Mouse (Mus musculus) frontal cortex, adult (tissue): ENCODE measurements around the gene Mfsd11.
A peak's percentile ranks its signal among the peaks of the same experiment; 100 is the strongest.

Source experiments
- ATAC-seq: cut with Nextera tagmentation; 2 replicates; pipeline ENCODE4 v1.9.2; 2017; ENCODE audit warnings: mild to moderate bottlenecking, moderate library complexity, mixed read lengths; ENCODE audit not compliant: low TSS enrichment

The Mfsd11 gene

DNA sequence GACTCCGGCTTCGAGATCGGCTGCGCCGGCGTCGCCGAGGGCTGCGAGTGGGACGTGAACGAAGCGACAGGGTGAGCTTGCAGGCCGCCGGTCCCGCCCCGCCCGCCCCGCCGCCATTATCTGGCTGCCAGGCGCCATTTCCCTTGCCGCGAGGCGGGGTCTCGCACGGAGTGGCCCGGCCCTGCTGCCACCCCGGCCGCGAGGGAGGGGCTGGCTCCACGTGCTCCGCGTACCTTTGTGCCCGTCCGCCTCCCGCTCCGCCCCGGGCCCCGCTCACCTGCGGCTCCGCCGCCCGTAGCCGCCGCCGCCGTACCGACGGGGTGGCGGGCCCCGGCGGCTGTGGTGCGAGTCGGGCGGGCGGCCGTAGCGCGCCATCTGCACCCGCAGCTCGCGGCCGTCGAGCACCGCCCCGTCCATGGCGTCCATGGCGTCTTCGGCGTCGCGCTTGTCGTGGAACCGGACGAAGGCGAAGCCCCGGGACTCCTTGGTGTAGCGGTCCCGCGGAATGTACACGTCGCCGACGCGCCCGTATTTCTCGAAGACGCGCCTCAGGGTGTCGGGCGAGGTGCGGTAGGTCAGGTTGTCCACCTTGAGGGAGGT is at the start of gene Mfsd11:
TSS of gene Mfsd11 (plus strand) at position 150 of the 600 bp plus-strand sequence.
- peak; percentile 20; the same call in 1 of the 2 replicates for ATAC-seq

DNA sequence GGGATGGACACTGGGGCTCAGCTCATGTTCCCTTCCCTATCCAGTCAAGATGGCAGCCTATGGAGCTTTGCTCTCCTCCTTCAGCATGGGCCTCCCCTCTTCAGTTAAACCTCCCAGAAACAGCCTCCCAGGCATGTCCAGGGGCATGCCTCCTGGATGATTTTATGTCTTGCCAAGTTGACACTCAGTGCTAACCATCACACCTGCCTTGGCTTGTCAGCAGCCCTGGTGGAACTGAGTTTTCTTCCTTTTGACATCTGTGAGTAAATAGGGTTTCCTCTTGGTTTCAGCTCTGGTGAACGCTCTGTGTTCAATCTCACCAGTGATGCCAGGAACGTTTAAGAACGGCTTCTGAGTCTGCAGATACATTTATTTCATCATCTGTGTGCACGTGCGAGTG is 49.5 kb upstream of the Mfsd11 start:
- ATAC-seq = no peak

DNA sequence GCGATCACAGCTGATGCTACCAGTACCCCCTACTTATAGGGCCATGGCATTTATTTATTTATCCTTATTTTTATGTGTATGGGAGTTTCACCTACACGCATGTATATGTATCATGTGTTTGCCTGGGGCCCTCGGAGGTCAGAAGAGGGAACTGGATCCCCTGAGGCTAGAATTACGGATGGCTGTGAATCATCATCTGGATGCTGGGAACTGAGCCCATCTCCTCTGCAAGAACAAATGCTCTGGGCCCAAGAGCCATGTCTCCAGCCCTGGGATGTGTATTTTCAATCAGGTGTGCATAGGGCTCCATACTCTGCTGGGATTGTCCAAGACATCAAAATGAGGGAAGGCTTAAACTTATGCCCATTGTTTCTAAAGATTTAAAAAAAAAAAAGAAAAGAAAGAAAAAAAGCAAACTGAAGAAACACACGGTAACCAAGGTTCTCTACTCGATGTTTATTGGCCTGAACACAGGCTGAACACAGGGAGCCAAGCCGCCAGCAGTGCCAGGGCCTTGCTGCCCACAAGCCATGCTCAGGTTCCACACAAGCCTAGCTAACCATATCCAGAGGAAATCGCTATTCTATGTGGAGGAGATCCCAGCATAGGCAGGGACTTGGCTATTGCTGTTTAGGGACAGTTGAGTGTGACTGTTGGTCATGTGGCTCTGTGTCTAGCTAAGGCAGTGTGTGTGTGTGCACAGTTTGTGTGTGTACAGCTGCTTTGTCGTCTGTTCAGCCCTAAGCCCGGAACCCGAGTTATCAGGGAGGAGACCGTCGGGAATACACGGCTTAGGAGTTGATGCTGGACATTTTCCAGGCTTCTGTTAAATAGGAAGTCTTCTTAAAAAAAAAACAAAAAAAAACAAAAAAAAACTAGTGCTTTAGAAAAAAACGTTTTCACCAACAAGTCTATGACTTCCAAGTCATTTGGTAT is 45.8 kb upstream of the Mfsd11 start:
- ATAC-seq = no peak

DNA sequence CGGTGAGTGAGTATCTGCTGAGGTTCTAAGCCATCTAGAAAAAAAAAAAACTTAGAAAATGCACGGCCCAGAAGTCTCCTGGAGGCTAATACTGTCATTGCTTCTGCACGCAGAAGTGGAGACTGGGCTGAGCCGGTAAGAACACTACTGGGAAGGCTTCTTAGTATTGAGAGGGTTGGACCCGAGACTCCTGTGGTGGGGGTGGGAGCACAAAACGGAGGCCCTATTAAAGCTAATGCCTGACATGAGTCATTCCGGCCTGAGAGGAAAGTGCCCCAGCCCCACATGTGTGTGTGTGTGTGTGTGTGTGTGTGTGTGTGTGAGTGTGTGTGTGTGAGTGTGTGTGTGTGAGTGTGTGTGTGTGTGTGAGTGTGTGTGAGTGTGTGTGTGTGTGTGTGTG is 45.1 kb upstream of the Mfsd11 start:
- no peak for ATAC-seq

DNA sequence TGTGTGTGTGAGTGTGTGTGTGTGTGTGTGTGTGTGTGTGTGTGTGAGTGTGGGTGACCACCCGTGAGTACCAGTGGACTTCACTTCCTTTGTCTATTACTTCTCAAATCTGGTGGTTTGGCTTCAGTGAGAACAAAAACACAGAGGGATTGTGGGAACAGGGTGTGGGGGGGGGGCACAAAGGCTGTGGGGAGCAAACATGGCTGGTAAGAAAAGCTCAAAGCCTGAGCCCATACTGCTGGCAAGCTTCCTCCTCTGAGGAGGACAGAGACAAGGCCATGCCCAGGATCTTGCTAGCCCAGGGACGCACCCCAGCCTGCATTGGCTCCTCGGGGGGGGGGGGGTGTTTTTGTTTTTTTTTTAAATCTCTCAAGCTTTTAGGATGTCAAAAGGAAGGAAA is 44.7 kb upstream of the Mfsd11 start:
- no peak for ATAC-seq

DNA sequence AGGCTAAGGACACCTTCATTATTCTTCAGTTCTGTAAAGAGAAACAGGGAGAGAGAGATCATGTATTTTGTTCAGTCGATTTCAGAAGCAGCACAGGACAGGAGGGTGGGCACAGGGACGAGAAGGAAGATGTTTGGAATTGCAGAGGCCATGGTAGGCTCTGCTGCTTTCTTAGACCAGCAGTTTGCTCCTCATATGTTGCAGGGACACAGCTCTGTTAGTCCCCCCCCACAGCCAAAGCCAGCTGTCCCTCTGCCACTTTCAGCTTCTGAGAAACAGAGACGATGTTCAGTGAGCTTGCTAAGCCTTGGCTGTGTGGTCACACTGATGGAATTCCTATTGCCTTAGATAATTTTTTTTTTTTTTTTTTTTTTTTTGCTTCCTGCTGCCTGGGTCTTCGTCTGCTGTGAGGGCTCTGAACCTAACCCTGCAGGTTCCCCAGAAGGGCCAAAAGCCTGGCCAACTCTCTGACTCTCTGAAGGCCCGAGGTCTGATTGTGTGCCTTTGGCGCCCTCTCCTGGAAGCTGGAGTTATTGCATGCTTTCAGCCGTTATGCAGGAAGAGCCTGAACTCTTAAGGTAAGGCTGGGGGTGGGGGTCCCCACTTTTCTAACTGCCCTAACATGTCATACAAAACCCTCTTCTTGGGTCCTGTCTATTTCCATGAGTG is 44.2 kb upstream of the Mfsd11 start:
- 0 out of 2 replicates have a peak, but pooled peaks have one; percentile 28 for ATAC-seq

DNA sequence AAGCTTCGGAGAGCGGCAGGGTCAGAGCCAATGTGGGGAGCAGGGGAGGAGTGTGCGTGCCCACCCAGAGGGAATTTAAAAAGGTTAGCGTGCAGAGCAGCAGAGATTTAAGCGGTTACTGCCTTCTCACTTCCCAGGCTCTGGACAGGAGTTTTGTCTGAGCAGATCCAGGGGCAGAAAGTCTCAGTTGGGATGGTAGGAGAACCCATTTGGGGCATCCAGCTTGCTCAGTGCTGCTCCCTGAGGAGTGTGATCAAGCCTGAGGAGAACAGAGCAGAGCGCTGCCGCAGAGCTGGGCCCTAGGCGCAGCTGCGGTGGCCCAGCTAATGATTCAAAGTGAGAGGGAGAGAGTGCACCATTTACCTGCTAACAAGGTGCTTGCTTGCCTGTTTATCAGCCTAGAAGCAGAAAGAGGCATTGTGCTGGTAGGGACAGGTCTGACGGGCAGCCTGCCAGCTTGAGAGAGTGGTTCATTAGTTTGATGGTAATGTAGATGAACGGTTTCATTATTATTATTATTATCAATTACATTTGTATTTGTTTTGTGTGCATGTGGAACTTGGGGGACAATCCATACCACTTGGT is 43.3 kb upstream of the Mfsd11 start:
- ATAC-seq = no peak

DNA sequence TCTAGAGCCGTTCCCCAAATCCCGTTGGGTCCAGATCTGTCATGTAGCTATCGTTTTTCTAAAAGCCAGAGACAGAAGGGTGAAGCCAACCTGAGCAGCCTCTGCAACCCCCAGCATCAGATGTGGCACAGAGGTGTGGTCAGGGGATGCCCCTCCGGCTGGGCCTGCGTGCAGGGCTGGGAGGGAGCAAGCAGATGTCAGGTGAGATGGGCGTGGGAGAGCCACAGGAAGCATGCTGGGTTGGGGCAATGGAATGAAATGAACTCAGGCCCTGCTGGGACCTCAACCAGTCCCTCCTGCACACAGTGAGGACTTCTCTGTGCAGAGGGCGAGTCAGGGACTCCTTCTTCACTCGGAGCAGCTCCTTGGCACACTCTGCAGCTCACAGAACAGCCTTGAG is 42.7 kb upstream of the Mfsd11 start:
- ATAC-seq = no peak

DNA sequence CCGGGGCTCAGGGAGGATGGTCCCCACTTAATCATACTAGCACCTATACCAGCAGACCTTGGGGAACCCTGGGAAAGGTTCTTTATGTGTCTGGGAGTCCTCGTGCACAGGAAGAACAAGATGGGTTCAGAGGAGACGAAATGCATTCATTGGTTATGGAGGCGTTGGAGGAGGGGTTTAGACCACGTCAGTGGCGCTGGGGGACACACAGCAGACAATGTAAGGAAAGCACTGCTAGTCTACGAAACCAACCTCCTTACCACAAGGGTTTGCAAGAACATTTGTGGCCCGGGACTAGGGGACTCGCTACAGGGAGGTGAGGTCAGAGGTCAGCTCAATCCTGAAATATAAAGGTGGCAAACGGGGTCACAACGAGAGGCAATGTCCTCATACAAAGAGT is 41.7 kb upstream of the Mfsd11 start:
- ATAC-seq = no peak

DNA sequence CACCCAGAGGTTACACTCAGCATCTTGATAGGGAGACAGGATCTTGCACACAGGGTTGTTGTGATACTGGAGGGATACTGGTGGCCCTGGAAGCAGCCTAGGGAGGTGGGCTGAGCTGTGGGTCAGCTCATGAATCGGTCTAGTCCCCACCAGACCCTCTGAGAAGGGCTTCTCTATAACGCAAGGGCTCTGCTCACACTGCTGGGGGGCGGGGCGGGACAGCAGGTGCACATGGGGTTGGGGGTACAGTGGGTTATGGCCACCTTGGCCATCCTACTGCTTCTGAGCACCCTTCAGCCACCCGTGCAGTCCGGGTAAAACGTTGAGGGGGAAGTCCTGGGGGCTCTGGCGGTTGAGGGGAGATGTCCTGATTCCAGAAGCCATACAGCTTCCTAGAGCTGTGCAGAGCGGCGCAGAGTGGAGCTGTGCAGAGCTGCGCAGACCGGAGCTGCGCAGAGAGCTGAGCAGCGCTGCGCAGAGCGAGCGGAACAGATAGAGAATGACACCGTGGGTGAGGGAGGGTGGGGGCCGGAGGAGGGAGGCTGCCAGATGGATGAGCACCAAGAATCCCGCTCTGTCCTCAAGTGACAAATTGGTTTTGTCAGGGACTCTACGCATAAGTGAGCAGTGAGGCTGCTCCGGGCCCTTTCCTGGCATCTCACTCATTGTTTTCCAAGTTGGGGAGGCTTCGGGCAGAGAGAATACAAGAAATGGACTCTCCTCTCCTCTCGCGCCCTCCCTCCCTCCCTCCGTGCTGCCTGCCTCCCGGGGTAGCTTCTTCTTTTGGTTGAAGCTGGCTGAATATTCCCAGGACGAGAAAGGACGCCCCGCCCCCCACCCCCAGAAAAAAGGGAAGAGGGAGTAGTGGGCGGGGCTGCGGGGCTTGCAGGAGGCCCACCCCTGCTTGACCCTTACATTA is 41.0 kb upstream of the Mfsd11 start:
- ATAC-seq = peak; percentile 88

DNA sequence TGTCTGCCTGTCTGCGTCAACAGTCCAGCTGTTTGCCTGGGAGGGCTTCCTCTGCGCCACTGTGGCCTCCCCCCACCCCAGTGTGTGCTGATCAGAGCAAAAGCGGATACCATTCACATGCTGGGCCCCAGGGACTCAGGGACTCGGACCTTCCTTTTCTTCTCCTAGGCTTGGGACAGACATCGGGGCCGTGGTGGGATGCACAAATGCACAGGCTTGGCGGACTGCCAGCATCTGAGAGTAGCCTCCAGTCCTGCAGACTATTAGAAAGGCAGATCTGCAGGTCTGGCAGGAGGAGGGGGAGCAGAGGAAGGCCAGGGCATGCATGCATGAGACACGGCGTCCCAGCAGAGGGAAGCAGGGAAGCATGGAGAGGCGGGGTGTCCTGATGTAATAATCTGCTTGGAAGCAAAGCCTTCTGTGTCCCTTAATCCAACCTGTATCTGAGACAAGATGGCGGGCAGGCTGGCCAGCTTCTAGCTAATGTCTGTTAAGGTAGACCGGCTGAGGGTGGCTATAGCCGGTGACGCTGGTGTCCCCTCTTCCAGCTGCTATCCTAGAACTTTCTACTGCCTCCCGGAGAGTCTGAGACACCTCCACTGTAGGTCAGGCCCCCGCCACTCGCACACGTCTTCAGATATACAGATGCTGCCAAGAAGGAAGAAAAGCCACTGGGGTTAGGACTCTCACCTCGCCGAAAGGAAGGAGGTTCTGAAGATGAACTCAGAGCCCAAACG is 39.3 kb upstream of the Mfsd11 start:
- no peak for ATAC-seq

DNA sequence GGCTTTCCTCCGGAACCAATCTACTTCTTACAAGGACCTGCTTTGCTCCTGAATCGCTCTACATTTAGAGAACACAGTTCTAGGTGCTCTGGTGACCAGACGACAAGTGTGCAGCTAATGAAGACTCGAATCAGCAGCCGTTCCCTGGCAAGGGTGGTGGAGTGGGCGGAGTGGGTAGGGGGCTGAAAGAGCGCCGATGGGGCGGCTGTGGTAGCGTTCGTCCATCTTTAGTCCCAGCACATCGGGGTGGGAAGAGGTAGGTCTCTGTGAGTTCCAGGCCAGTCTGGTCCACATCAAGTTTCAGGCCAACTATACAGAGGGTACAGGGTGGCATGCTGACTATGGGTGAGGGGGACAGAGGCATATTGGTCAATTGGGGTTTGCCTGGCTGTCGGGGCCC is 38.6 kb upstream of the Mfsd11 start:
- ATAC-seq = no peak

DNA sequence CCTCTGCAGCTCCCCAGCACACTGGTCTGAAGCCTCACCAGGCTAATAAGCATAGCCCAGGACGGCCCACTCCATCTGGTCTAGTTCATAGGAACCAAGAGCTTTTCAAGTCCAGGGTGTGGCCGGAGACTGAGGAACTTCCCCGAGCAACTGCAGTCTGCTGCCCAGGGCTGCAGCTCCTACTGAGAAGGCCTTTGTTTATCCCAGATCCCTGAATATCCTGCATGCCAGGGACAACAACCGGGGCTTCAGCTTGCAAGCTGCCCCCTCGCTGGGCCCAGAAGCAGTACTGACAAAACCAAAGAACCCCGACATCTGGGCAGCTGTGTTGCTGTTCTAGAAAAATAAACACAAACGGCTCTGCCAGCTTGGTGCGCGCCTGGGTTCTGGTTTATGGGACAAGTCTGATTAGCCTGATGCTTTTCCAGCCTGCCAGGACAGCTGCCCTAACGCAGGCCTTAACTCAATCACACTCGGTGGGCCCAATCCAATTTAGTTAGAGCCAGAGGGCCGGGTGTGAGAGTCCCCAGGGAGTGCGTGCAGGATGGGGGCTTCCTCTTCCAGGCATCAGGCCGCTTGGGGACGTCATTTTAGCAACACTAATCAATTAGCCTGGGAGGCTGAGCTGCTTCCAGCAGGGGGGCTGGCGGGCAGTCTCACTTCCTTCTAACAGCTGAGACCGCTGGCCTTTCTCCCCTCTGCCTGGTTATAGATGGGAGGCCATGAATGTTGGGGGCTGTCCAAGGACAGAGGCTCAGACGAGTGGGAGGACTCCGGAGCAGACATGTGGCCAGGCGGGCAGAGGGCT is 38.0 kb upstream of the Mfsd11 start:
- ATAC-seq = no peak

DNA sequence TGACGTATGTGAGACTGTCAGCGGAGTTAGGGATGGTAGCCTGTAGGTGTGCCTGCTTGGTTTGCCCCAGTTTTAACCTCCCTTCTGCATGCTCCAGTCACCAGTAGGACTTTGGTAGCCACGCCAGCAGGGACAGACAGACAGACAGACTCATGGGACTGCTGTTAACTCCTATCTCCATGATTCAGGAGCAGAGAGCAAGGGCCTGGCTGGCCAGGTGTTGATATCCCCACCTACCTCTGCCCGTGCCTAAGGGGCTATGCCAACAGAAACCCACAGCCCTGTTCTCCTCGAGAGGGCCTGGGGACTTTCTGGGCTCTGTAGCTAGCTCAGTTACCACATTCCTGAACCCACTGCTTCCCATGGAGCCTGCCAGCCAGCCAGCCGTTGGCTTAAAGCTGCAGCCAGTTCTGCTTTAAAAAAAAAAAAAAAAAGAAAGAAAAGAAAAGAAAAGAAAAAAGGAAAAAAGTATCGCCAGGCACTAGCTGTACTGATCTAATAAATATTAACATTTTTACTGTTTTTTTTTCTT is 37.3 kb upstream of the Mfsd11 start:
- ATAC-seq = no peak

DNA sequence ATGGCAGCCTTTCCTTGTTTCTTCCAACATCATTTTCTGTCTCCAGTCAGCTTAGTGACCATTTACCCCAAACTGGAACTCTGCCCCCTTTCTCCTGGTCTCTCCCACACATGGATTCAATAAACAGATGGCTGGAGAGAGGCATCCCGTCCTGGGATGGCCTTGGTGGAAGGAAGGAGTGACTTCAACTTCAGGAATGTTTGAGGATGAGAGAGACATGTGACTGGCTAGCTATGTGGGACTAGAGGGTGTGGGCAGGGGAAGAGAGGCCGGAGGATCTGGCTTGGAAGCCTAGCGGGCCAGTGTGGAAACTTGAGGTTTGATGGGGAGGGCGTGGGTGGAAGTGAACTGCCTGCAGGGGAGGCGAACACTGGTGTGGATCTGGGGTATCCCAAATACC is 35.5 kb upstream of the Mfsd11 start:
- no peak for ATAC-seq

DNA sequence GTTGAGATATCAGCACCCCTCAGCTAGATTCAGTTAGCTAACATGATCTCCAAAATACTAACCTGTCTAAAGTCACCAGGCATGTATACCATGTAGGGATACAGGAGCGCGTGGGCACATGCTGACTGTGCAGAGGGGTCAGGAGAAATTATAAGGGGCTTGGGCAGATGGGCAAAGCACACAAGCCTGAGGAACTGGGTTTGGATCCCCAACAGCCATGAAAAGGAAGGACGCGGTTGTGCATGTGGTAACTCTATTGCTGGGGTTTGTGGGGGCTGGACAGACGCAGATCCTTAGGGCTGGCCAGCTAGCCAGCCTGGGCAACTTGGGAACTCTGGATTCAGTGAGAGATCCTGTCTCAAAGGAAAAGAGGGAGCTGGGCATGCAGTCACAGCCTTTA is 34.7 kb upstream of the Mfsd11 start:
- ATAC-seq = no peak

DNA sequence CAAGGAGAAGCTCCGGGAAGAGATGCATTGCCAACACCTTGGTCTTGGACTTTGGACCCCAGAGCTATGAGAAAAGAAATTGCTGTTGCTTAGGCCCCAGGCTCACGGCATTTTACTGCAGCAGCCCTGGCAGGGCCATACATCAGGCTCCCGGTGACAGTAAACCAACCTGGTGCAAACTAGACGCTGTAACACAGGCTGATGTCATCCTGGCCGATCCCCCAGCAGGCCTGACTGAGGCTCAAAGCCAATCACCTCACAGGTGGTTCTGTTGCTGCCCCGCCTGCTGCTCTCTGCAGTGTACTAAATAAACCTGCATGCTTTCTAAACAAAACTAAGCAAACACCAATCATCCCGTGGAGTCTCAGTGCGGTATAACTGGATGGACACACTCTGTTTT is 33.5 kb upstream of the Mfsd11 start:
- no peak for ATAC-seq

DNA sequence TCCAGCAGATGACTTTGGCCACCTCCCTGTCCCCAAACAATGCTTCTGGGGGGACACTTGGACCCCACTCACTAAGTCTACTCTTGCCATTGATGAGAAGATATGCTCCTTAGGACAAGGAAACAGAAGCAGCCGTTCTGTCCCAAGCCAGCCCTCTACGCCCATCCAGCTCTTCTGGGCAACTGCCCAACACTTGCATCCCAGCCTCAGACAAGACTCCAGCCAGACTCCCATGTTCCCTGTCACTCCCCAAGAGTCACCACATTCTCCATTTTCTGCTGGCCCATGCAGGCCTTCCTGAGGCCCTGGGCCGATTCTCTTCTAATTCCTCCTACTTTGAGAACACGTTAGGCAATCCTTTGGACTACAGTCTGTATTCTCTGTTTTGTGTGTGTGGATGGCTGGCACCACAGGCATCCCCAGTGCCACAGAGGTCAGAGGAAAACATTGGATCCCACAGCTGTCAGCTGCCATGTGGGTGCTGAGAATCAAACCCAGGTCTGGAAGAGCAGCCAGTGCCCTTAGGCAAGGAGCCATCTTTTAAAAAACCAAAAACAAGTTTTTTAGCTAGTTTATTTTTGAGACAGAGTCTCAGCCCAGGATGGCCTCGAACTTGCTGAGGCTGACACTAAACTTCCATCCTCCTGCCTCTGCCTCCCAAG is 32.2 kb upstream of the Mfsd11 start:
- no peak for ATAC-seq
